Mouse (Mus musculus): ENCODE data around the gene Cdc42. TPM values are rescaled to one million over a fixed set of nuclear protein-coding genes. Genes with fewer than 3 reads are reported as not detected.

Gene Cdc42
- total RNA-seq, 2 experiments from 2014 or later: 302 to 334 TPM

DNA sequence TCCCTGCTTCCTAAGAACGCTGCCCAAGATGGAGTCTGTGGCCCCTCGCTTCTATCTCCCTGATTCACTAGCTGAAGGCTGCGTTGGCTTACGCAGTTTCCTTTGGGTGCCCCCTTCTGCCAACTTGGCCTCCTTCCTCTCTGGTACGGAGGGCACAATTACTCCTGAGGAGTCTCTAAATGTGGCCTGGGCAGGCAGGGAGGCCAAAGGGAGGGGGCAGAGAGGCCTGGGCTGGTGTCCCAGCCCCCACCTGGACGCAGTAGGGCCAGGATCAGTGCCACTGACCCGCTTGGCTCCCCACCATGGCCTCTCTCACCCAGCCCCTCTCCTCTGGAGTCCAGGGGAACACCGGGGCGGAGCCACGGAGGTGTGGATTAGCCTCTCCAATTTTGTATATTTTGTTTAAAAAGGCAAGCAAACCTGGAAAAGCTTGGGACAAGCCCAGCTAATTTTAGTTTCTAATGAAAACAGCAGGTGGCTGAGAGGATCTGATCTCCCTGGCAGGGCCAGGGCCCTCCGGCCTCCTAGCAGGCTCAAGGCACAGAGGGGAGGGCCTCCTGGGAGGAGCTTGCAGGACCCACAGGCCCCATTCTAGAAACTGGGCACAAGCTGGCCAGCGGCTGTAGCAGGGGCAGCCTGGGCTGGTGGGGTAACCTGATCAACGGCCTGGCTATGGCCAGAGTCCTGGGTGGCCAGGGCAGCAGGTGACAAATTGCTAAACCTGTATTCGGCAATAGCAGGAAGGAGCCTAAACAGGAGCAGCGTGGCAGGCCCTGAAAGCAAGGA lies 71.5 kb downstream of the Cdc42 start:
- DNase-seq: no peak

DNA sequence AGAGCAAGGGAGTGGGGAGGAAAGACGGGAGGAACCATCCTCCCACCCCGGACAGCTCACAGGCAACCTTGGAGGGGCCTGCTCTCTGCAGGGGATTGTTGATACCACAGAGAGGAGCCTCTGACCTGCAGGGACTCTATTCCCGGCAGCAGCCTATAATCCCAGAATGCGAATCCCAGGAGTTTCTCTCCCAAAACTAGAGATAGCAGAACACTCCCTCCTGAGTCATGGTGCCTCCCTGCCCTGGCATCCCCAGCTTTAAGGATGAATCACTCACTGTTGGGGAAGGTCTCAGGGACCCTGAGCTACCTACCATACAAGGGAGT lies 74.2 kb downstream of the Cdc42 start:
- DNase-seq: no peak

DNA sequence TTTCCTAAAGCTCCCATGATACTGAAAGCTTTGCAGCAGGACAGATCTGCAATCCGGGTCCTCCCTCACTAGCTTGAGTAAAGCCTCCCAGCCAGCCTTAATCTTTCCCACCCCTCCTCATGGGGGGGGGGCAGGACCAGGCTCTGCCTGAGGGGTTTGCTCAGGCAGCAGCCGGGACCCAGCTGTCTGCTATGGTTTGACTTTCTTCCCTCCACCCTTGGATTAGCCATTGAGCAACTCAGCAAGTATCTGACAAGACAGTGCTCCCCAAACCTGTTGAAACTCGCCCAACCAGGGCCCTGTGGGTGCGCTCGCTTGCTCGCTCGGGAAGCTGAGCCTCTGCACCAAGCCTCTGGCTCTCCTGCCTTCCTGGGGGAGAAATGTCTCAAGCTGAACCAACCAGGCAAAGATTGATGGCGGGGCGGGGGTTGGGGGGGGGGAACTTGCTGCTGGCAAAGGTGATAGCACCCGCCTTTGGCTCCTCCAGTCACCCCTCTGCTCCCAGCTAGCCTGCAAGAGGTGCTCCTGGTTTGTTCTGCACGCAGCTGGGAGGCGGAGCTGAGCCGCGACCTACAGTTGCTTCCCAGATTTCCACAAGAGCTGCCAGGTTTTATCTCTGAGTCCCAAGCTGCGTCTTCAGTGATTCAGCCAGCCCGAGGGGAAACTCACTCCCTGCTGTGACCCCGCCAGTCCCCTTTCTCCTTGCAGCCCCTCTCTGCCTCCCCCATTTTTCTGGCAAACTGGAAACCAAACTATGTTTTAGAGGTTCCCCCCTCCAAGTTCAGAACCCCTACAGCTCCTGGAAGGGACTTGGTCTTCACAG lies 74.7 kb downstream of the Cdc42 start:
- DNase-seq: no peak

DNA sequence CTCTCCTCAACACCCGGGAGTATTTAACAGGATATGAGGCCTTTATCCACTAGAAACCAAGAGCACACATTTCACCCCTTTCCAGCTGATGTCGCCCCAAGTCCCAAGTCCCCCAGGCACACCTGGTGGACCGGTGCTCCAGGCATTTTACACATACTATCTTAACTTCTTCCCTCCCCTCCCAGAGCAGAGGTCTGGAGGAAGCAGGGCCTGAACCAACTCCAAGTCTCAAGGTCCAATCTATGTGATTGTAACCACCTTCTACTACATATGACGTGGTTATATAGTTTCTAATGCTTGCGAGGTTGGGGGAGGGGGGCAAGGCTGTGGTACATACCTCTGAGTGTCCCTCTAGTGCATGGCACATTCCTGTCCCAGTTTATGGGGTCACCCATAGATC lies 75.4 kb downstream of the Cdc42 start:
- no peak for DNase-seq

DNA sequence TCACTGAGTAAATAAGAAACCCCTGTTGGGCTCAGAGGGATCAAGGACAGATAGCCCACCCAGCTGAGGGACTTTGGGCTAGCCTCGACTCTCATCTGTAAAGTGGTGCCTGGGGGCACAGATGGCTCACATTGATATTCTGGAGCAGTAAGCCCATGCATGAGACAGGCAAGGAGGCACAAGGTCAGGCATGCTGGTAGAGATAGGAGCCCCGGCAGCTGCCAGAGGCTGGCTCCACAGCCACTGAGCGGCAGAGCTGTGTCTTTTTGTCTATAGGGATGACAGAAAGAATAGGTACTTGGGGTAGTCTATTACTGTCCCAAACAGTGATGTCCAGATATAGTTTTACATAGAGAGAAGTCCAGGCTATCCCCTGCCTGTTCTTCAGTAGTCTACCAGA lies 76.2 kb downstream of the Cdc42 start:
- no peak for DNase-seq

DNA sequence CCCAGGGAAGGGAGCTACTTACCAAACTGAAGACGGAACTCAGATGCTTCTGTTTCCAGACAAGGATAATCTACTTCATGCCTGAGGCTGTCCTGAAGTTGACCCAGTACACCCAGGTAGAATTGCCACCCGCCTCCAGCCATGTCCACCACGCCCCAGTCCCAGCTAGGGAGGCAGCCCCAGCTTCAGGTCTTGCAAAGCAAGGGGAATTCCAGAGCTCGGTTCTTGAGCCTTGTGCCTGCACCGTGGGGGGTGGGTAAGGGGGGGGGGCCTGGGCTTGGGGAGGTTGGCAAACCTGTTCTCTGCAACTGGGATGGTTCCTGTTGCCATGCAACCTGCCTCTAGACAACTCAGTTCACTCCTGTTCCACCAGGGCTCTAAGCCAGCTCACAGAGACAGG lies 78.2 kb downstream of the Cdc42 start:
- no peak for DNase-seq

DNA sequence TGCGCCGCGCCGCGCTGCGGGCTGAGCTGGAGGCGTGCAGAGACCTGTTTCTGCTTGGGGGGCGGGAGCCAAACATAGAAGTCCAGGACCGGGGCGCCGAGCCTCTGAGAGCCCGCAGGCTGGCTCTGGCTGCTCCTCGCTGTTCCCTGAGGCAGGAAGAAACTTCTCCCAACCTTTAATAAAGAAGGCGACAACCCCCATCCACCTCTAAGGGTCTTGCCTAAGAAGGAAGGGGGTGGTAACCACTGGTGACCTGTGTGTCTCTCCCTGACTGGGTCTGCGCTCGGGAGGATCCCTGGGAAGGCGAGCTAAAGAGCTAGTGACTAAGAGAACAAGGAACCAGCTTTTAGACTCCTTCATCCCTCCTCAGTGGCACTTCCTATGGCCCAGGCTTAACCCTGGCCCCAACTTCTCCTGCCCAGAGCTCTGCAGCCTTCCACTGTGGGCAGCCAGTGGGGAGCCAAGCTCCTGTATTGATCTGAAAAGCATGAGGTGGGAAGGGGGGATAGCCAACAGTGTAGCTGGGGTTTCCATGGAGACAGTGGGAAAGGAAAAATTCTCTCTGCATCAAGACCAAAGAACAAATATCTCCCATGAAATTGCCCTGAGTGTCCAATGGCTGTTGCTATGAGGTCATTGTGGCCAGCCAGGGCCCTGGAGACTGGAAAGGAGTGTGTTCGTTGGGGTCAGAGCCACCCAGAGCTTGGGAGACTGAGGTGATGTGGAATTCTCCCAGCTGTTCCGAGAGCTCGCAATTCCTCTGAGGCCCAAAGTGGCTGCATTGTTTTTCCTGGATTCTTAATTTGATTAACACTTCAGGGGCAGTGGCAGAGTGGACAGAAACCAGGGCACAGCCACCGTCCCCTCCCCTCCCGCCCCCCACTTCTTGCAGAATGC lies 79.1 kb downstream of the Cdc42 start:
- DNase-seq: no peak

DNA sequence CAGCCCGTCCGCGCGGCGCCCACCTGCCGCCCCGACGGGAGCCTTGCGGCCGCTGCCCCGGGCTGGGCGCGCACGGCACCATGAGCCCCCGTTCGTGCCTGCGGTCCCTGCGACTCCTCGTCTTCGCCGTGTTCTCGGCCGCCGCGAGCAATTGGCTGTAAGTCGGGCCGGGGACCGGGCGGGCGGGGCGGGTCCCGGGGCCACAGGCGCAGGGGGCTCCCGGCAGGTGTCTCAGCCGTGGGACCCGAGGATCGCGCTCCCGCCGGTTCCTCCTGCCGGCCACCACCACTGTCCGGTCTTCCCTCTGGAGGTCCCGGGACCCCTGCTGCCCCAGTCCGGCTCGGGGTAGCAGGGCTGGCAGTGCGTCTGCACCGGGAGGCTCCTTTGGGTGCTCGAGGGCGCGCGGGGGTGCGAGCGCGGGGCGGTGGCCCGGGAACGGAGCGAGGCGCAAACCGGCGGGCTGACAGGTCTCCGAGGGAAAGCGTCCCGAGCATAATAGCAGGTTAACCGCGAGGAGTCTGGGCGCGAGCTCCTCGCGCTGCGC lies 79.8 kb downstream of the Cdc42 start:
- no peak for DNase-seq

DNA sequence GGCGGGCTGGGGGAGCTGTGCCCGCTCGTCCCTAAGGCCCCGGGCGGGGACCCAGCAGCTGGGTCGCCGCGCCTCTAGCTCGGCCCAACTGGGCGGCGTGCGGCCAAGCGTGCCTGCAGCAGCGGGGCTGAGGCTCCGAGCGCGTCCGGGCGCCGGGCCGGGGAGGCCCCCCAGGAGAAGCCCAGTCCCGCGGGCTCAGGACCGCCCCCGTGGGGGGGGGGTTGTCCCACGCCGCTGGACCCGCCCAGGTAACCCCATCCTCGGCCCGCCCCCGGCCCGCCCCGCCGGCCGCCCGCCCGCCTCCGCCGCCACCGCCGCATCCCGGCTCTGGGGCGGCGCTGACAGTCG lies 80.4 kb downstream of the Cdc42 start, which contains the start of gene Wnt4:
TSS of gene Wnt4 (plus strand) at position 324 of the 348 bp plus-strand sequence.
- no peak for DNase-seq

DNA sequence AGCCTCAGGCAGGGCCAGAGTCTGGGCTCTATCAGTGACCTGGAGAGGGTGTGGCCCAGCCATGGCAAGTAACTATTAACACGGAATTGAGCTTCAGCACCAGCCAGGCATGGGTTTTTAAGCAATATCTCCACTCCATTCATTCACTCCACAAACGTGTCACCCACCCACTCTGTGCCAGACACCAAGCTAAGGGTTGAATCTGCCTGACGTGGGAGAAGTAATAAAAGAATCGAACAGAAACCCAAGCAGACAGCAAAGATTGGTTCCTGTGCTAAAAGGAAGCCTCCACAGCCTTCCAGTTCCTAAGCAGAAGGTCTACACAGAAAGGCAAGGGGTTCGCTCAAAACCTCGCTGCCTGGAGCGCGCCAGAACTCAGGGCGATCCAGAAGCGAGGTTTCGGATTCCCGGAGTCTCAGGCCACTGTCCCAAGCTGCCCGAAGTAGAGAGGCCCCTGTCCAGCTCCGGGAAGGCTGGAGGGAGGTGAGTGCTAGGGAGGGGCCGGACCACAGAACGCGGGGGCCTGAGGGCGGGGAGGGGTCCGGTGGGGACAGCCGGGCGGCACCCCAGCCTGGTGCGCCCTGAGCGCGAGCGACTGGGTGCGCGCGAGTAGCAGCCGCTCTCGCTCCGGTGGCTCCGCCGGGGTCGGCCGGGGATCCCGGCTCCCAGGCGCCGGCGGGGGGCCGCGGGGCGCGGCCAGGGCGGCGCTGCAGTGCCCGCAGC lies 80.9 kb downstream of the Cdc42 start:
- DNase-seq: peak in 1 of 2 experiments; percentile 18

DNA sequence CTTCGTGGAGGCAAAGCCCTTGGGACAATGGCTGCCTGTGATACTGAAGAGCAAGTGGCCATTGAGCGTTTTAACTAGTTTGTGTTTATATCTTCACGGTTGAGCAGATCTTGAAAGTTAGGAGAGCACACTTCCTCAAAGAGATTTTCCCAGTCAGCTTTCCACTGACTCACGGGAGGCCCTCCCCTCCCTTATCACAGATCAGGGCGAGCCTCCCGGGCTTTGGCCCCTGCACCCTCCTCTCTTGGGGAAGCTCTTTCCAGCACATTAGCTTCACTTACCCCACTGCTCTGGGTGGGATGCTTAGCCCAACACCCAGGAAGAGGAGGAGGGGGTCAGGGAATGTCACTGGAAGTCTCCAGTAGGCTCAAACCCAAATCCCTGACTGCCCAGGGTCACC lies 83.2 kb downstream of the Cdc42 start:
- no peak for DNase-seq

DNA sequence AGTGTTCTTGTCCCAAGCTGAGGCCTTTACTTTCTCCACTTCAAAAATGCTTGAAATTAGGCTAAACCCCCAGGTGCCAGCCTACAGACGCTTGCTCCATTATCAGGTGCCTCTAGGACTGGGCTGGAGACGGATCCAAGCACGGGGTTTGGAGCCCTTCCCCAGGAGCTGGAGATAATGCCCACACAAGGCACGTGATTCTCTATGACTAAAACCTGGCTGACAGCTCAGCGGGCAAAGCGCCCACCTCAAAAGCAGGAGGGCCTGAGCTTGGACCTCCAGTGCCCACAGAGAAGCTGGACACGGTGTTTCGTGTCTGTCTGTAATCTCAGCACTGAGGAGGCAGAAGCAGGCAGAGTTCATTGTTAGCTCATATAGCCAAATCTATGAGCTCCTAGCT lies 85.7 kb downstream of the Cdc42 start:
- no peak for DNase-seq

Other genes with a start within 250 kb of the Cdc42 start
- 1 to 10 TPM; 6.2 to 6.9 TPM for gene Wnt4, start 80.2 kb downstream of the Cdc42 start, total RNA-seq (2021)
- not detected for gene Cela3a, start 52.1 kb upstream of the Cdc42 start, total RNA-seq (2021)
- not detected for gene Cela3b, start 72.8 kb upstream of the Cdc42 start, total RNA-seq (2021)
- gene 1700013G24Rik, start 95.6 kb upstream of the Cdc42 start, total RNA-seq (2021): not detected
- 1 to 10 TPM; 6.4 to 7.3 TPM for gene Hspg2, start 111.0 kb upstream of the Cdc42 start, total RNA-seq (2021)
- not detected for gene Ldlrad2, start 216.8 kb upstream of the Cdc42 start, total RNA-seq (2021)
- gene Usp48, start 236.0 kb upstream of the Cdc42 start, total RNA-seq (2021): 100 to 1,000 TPM; 128 to 141 TPM